Mouse (Mus musculus) liver, embryonic 14.5 days (tissue): Measurements from ENCODE around the gene Rab25. TPM values are rescaled to one million over a fixed set of nuclear protein-coding genes. Genes with fewer than 3 reads are reported as not detected.
"Not testable (repeated sequence)": the region's sequence is repeated elsewhere in the genome, so short reads cannot be mapped to it uniquely, and the experiment has no call there.

Experiments used
- ATAC-seq: fragments of 200-750 bp; cut with Nextera tagmentation; 2 replicates; pipeline ENCODE4 v1.8.0; 2017; ENCODE audit warnings: moderate number of reproducible peaks, mild to moderate bottlenecking, moderate library complexity; ENCODE audit not compliant: insufficient read depth
- DNase-seq, 3 experiments: peaks; one replicate each; pipeline ENCODE4 v3.0.0-alpha.2; 2012 to 2013; ENCODE audit warnings: low read depth in 3 of 3, low spot score in 3 of 3
- H3K27ac ChIP-seq: fragments of 300-500 bp; sonication (generic); 2 replicates; pipeline ENCODE4 v1.5.1; 2014; ENCODE audit warnings: moderate library complexity, mild to moderate bottlenecking, control low read depth, inconsistent platforms
- H3K27me3 ChIP-seq: fragments of 300-500 bp; sonication (generic); 2 replicates; pipeline ENCODE4 v1.6.1; 2014; ENCODE audit warnings: mild to moderate bottlenecking, low read length, moderate library complexity; ENCODE audit not compliant: control insufficient read depth, insufficient read depth
- H3K36me3 ChIP-seq: fragments of 300-500 bp; sonication (generic); replicated peaks from 2 replicates; pipeline ENCODE4 v1.6.1; 2014; ENCODE audit warnings: low read depth; ENCODE audit not compliant: control insufficient read depth, insufficient read depth
- H3K4me1 ChIP-seq, 2 experiments: fragments of 200-500 bp in 1 of 2; fragments of 300-500 bp in 1 of 2; sonication (generic) in 1 of 2; replicated peaks; 2 replicates each; pipeline ENCODE4 v1.6.1; 2012 to 2014; ENCODE audit warnings: antibody characterized with exemption in 1 of 2, inconsistent platforms in 1 of 2, low read length in 1 of 2; ENCODE audit not compliant: control insufficient read depth in 2 of 2, insufficient read depth in 2 of 2
- H3K4me2 ChIP-seq: fragments of 300-500 bp; sonication (generic); 2 replicates; pipeline ENCODE4 v1.6.1; 2014; ENCODE audit warnings: low read depth, mild to moderate bottlenecking, control low read depth, moderate library complexity
- H3K4me3 ChIP-seq, 2 experiments: fragments of 200-500 bp in 1 of 2; fragments of 300-500 bp in 1 of 2; sonication (generic) in 1 of 2; 2 replicates each; pipeline ENCODE4 v1.5.1; 2012 to 2014; ENCODE audit warnings: low read depth in 2 of 2, low read length in 2 of 2, mild to moderate bottlenecking in 2 of 2, control low read depth in 1 of 2, inconsistent platforms in 1 of 2, moderate library complexity in 1 of 2; ENCODE audit not compliant: insufficient read depth in 1 of 2
- H3K9ac ChIP-seq: fragments of 300-500 bp; sonication (generic); replicated peaks from 2 replicates; pipeline ENCODE4 v1.6.1; 2014; ENCODE audit warnings: mild to moderate bottlenecking, control low read depth, moderate library complexity
- H3K9me3 ChIP-seq: fragments of 300-500 bp; sonication (generic); 2 replicates; pipeline ENCODE4 v1.6.1; 2016; ENCODE audit warnings: low read length, mixed read lengths; ENCODE audit not compliant: control insufficient read depth
- CTCF ChIP-seq: IDR thresholded peaks from 2 replicates; pipeline ENCODE4 v1.5.1; 2016; ENCODE audit warnings: antibody characterized with exemption, low read depth, control low read depth
- EP300 ChIP-seq: IDR thresholded peaks from 2 replicates; pipeline ENCODE4 v1.6.1; 2016; ENCODE audit warnings: antibody characterized with exemption, low read depth
- WGBS: fragments of 180-500 bp; shearing (Covaris S2); extraction: QIAGEN DNeasy Blood & Tissue Kit; methylation state at CpG from one replicate; pipeline ENCODE4 v1.1.7; 2014; ENCODE audit not compliant: insufficient replicate concordance; 5-methylcytosine and 5-hydroxymethylcytosine counted together
- polyA plus RNA-seq, 2 experiments: library from polyadenylated mRNA; depleted of rRNA in 1 of 2; stranded (reverse) in 1 of 2; unstranded in 1 of 2; fragments of >200 nt; fragmentation: Nextera tagmentation in 1 of 2; extraction: Ambion mirVana in 1 of 2; gene quantifications; 2 replicates each; pipeline versions ENCODE4 v1.2.1 to v1.2.3; 2012 to 2014

The Rab25 gene
- polyA plus RNA-seq (2012; rRNA removed) (0.39 and 0.52 TPM in 2 replicates), polyA plus RNA-seq (2014; fragmentation: Nextera tagmentation; extraction: Ambion mirVana) (0.25 TPM in 1 of 2 replicates, not detected in the other)

DNA sequence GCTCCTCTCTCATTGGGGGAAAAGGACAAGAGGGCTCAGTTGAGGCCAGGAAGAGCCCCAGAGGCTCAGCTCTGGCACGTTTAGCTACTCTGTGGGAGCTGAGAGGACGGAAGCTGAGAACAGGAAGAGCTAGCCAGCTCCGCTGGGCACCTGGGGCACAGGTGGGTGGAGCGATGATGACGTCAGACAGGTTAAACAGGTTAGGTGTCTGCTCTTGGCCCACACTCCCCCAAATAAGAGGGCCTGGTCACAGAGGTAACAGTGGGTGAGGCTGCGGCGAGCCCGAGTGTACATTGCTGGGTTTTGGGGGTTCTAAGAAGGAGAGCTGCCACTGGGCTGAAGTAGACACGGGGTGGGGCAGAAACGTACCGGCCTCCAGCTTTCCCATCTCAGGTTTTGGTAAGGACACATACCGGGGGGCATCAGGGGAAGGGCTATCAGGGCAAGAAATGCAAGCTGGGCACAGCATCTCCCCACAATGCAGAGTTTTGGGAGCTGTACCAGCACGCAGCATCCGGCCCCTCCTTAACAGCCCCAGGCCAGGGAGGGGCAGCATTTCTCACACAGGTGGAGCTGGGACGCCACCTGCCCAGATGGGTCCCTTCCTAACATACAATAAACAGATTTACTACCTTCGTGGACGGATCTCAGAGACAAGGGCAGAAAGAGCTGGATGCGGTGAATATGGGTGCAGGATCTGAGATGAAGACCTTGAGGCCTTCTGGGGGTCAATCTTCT lies at the start of gene Rab25:
TSS of gene Rab25 (minus strand) at position 121 of the 738 bp plus-strand sequence.
- no peak within 1 kb of the TSS for H3K27ac ChIP-seq
- H3K9ac ChIP-seq, result no peak within 1 kb of the TSS
- ATAC-seq (no peak), DNase-seq (no peak)
- H3K36me3 ChIP-seq, result no peaks in the 10 kb centered on the region
- 75% methylated on average over 18 of the region's 18 CpGs for WGBS
- H3K4me2 ChIP-seq, result no peak within 1 kb of the TSS
- peaks cover 12 to 21% of the 10 kb centered on the region in 2 experiments for H3K4me1 ChIP-seq
- TF ChIP-seq CTCF, result no peak
- TF ChIP-seq EP300, result no peak
- no peaks in the 10 kb centered on the region for H3K27me3 ChIP-seq
- H3K9me3 ChIP-seq, result no peaks in the 10 kb centered on the region
- no peak within 1 kb of the TSS for H3K4me3 ChIP-seq

DNA sequence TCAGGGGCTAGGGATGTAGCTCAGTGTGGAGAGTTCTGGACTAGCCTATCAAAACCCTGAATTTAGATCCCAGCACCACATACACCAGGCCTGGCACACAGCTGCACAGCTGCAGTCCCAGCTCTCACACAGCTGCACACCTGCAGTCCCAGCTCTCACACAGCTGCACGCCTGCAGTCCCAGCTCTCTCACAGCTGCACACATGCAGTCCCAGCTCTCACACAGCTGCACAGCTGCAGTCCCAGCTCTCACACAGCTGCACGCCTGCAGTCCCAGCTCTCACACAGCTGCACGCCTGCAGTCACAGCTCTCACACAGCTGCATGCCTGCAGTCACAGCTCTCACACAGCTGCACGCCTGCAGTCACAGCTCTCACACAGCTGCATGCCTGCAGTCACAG lies 48.4 kb upstream of the Rab25 start:
- H3K4me1 ChIP-seq, result peaks cover 0 to 13% of the 10 kb centered on the region in 2 experiments; a peak in 3 of 4 replicates
- DNase-seq, H3K9ac ChIP-seq, H3K9me3 ChIP-seq, H3K27me3 ChIP-seq, H3K4me3 ChIP-seq, H3K36me3 ChIP-seq, H3K27ac ChIP-seq, ATAC-seq, H3K4me2 ChIP-seq: not testable (repeated sequence)
- 54% methylated on average over 4 of the region's 4 CpGs for WGBS

DNA sequence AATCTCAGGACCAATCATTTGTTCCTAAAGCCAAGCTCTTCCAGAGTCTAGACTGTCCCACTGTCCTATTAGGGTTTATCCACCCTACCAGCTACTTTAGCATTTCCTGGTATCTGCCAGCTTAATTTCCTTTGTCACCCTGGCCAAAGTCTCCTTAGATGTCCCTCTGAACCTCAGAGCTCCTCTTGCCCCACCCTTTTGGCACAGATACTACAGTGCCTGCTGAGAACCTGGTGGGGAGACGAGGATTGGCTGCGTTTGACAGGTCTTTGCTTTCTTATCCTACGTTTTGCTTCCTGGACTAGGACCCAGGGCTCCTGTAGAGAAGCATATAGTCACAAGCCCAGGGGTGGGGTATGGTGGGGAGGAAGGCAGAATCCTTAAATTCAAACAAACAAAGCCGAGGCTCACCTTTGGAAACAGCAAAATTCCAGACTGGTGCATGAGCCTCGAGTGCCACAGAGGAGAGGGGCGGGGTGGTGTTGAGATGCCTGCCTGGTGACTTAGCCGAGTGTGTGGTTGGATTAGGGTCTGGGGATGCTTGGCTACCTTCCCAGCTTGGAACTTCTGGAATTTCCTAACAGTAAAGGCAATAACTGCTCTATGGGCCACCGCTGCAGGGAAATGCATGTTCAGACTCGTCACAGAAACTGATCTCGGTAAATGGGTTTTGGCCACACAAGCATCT lies 45.9 kb upstream of the Rab25 start:
- Histone ChIP-seq H3K9ac (no peak overlapping the region), H3K27me3 (no peaks in the 10 kb centered on the region), H3K27ac (no peak overlapping the region), H3K4me1 (peaks cover 0 to 13% of the 10 kb centered on the region in 2 experiments; a peak in 3 of 4 replicates), H3K4me3 (no peak overlapping the region), H3K4me2 (no peak overlapping the region), H3K9me3 (no peaks in the 10 kb centered on the region), H3K36me3 (no peaks in the 10 kb centered on the region)
- 52% methylated on average over 10 of the region's 10 CpGs for WGBS
- DNase-seq (no peak), ATAC-seq (no peak)
- TF ChIP-seq CTCF (no peak), EP300 (no peak)

GRCm38 (mm10) chr3:88592942-88593576 lies 45.0 kb upstream of the Rab25 start:
- TF ChIP-seq EP300, result no peak
- TF ChIP-seq CTCF, result no peak
- H3K9me3 ChIP-seq, result no peaks in the 10 kb centered on the region
- H3K27me3 ChIP-seq, result no peaks in the 10 kb centered on the region
- DNase-seq (no peak), ATAC-seq (no peak)
- WGBS, result 32% methylated on average over 10 of the region's 10 CpGs
- peak overlapping the region; percentile 36 for H3K4me2 ChIP-seq
- peaks cover 0 to 13% of the 10 kb centered on the region in 2 experiments; a peak in 3 of 4 replicates for H3K4me1 ChIP-seq
- H3K4me3 ChIP-seq, result no peak overlapping the region
- no peak overlapping the region for H3K27ac ChIP-seq
- H3K9ac ChIP-seq, result no peak overlapping the region
- H3K36me3 ChIP-seq, result peaks cover 5% of the 10 kb centered on the region
